Mouse (Mus musculus) right cerebral cortex, adult 18-20 months (tissue): Measurements from ENCODE around the gene Cog5.

Source experiments
- DNase-seq: peaks from one replicate; pipeline ENCODE4 v3.0.0; 2022; ENCODE audit warnings: mixed read lengths

Cog5 gene

DNA sequence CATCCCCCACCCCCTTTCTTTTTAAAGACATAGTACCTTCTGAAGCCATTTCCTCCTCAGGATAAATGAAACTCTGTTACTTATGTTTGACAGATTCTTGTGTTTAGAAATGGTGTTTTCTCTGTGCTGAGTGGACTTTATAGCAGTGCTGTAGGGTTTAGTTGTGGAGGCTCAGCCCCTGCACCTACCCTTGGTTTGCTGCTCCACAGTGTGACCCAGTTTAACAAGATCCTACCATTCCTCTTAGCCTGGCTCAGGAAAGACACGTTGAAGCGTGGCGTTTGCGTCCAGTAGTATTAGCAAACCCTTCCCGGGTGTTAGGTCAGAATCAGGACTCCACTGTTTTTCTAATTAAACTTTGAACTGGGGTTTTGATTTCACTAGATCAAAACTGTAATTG is 241.6 kb downstream of the Cog5 start:
- DNase-seq, result no peak

DNA sequence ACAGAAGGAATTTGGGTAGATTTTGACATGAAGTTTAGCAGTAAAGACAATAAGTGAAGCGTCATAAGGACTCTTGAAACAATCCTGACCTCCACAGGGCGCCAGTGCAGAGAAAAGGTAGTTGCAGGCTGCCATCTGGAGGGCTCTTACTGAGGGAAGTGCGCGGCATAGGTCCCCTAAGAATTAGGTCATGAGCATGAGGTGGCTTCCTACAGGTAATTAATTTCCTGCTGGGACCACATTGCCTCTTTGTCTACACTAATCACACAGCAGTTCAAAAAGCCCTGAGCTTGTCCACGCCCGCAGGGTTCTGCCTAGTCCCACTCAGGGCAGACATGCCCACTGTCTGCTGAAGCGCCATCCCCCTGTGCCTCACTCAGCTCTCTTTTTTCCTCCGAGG is 242.3 kb downstream of the Cog5 start:
- DNase-seq, result no peak

DNA sequence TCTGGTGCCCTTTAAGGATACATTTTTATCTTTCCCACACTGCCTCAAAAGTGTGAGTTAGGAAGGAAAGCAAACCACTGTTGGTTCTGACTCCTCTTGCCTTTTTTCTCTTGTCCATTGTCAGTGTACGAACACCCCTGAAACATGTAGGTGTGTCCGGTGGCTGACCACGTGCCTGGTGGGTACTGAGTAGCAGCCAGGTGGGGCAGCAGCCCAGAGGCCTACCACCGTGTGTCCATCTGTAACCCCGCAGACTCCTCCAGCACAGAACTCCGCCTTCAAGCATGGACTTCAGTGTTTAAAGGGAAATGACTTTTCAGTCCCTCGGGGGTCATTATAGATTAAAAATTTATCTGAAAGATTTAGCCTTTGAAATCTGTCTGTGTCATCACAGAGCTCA is 242.8 kb downstream of the Cog5 start:
- no peak for DNase-seq

DNA sequence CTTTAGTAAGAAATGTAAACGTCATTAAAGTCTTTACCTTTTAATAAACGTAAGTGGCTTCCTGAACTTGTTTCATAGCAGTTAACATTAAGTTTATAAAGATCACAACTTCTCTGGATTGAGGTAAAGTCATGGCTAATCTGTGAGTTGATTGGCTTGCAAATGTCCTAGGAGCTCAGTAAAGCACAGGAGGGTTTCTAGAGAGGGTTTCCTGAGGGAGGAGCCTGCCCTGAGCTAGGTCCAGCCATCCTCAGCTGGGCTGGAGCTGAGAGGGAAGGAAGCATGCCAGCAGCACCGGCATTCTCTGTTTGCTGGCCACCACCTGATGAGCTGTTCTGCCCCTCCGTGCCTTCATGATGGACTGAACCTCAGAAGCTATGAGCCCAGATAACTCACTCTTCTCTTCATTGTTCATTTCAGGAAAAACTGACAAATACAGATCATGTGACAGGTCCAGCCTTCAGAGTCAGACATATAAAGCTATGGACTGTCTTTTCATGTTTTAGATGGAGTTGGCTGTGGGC is 245.8 kb downstream of the Cog5 start:
- no peak for DNase-seq

DNA sequence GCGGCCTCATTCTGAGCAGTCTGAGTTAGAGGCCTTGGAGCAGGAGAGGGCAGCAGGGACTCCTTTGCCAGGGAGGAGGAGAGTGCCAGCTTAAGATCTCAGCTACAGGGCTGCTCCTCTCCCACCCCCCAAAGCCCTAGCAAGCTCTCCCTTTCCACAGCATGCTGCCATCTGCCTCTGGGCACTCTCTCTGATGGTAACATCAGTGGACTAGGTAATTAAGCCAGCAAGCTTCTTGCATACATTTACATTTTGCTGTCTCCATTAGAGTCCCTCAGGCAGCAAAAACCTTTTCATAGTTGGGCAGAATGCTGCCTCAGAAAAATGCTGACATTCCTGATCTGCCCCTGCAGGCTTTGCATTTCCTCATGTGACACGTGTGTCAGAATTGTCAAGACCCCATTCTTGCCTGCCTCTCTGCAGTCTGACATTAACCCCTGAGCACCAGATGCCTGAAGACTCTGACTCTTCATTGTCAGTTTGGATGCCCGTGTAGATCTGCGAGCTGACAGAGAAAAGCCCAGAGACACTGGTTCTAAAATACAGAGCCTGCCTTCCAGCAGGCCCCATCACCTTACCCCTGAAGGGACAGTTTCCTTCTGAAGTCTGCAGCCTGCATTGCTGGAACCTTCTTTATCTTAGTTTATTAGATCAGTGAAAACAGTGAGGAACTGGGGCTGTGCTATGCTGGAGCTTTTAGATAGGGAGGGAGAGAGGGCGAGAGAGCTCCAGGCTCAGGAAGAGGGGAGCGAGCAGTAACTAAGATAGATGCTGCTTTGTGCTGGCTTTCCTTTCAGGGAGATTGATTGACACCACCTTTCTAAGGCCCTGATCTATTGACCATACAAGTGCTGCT is 251.3 kb downstream of the Cog5 start:
- DNase-seq, result no peak

DNA sequence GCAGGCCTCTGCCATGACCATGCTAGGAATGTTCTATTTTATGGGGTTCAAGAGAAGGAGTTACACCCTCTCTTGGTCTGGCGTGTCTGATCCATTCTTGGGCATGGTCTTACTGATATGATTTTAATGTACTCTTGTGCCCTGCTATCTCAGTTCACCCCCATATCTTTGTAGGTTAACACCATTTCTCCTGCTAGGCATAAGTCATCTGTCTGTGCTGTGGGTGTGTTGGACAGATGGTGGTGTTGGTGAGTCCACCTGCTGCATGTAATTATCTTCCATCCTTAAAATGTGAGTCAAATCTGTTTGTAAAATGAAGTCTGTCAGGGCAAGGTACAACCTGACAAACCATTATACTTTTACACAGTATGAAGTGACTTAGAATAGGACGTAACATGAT is 252.8 kb downstream of the Cog5 start:
- DNase-seq, result no peak

DNA sequence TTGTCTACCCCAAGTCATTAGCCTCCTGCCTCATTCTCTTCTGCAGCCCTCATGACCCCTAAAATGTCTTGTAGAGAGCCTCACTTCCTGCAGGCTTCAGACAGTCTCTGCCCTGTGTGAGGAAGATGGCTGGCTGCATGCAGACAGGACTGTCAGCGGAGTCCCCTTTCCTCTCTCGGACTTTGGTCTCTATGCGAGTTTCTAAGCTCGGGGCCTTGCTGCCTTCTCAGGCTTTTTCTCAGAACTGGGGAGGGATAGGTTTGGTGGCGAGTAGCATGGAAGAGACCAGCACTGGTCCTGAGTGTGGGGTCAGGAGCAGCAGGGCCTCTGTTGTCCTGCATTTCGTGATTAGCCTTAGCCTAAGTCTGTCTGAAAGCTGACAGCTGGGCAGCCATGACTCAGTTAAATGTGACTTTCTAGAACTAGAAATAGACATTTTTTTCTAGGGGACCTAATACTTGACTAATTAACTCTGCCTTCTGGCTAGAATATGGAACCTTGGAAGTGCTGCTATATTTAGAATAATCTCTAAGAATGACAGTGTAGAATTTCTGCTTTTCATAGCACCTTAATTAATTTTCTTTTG is 258.4 kb downstream of the Cog5 start:
- DNase-seq, result no peak

DNA sequence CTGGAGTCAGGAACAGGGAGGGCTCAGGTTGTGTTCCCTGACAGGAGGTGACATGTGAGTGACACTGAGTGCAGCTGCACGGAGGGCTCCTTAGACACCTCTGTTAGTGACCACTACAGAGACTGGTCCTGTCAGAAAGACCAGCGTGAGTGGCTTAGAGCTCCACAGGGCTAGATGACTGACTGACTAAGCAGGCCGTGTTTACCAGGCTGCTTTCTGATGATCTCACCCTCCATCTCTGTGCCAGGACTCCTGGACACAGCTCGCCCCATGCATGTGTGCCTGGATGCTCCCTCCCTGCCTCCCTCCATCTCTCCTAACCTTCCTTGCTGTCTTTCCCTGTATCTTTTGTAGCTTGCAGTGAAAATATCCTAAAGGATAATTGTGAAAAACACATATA is 258.9 kb downstream of the Cog5 start:
- DNase-seq, result no peak

DNA sequence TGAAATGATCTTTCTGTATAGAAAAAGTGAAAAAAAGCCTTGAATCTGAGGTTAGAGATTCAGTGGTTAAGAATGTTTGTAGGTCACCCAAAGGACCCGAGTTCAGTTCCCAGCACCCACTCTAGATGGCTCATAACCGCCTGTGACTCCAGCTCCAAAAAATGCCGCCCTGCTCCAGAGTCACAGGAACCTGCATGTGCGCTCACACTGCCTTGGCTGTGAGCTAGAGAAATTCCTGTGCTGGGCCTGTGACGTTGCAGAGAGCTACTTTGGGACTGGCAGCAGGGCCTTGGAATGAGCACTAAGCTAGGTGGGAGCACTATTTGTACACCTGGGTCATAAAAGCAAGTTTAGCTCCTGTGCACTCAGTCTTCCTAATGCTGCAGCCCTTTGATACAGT is 262.0 kb downstream of the Cog5 start:
- DNase-seq, result no peak

DNA sequence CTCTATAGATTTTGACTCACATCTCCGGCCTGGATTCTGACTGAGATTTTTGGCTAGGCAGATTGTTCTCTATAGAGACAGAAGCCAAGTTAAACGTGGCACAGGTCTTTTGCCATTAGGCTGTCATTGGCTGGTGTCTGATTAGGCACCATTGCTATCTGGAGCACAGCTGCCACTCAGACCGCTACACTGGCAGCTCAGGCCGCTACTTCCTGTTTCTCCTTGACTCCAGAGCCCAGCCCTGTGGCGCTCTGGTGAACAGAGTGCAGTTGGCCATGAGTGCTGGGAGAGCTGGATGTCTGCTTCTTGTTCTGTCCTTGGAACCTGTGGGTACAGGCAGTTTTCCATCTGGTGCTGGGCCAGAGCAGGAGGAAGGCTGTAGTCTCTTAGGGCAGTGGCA is 262.6 kb downstream of the Cog5 start:
- no peak for DNase-seq

DNA sequence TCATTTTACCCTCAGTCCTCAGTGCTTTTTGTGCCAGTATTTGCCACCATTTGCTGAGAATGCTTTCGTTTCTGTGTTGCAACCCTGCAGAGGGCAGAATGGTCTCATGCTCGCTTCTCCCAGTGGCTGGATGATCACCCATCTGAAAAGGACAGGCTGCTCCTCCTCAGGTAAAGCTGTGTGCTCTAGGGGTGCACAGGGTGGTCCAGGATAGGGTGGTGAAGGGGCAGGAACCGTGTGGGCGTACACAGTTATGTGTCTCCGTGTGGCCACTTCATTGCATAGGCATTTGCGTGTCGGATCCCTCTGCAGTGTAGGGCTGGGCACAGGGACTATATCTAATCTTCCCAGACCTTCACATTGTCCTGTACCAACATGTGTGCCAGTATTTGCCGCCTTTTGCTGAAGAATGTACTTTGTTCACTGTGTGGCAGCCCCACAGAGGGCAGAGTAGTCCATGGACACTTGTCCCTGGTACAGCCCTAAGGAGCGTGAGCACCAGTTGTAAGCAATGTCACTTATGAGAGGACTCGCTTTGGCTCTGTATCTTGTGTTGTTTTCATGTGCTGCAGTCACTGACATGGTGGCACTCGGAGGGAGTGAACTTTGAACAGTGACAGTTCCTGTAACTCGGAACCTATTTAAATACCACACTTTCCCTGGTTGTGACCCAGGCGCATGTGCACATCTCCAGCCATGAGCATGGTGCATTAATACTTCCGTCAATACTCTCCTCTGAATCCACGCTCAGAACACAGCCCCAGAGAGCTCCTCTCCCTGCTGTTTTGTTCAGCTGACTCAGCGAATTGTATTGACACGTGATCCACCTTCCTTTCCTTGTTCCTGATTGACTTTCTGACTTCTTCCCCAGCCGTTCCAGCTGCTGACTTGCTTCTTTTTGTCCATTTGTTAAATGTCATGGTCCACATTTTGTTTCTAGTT is 266.1 kb downstream of the Cog5 start:
- no peak for DNase-seq

DNA sequence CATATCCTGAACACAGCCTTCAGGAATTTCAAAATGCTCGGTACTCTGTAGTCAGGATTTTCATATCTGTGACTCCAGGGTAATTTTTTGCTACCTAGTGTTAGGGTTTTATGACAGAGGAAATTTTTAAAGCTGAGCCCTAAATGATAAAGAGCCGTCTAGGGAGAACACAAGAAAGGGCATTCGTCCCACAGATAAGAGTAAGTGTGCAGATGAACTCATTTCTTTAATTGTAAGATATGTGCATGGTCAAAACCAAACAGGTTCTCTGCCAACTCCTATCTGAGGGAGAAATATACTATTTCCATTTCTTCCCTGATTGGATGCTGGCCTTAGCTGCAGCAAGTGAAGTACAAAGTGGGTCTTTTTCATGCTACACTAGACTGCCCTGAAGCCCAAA is 269.5 kb downstream of the Cog5 start:
- DNase-seq, result no peak

DNA sequence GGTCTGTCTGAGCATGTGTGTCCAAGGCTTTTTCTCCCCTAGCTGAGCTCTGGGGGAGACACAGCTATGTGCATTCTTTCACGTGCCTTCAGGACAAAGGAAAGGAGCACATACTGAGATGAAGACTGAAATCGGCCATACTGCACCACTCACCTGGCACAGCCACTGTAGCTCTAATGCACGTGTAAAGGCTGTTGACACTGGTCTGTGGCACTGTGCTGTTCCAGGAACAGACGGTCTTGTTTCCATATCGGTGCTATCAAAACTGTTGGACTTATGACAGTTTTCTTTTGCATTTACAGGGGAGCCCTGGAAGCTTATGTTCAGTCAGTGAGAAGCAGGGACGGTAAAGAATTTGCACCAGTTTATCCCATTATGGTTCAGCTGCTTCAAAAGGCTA is 270.7 kb downstream of the Cog5 start:
- DNase-seq, result no peak

DNA sequence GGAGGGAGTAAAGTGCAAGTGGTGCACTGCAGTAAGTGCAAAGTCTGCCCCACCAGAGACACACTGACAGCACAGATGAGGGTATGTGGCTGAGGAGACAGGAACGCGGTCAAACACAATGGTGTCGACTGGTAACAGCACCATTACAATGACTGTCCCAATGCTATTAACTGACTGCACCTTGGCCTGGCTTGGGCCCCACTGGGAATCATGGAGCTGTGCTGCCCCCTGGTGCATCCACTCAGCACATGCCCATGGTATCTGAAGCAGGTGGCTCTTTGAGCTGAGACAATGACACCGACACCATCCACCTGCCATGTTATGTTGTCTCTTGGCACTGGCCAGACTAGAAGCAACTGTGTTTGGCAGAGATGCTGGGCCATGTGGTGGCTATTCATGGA is 272.0 kb downstream of the Cog5 start:
- DNase-seq, result peak; percentile 76

DNA sequence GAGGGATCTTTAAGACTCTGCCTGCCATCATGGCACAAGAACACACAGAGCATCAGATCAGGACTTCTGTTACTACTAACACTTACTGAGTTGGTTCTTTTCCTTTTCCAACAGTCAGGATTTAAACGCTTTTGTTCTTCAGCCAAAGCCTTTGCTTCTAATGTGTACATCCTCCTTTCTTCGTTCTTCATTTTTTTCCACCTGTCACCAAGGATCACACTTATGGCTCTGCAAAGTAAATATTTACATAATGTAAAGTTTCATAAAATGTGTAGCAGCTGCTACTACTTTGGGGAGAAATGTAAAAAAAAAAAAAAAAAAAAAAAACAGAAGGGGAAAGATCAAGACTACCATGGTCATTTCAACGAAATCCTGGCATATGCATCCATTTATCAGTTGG is 273.8 kb downstream of the Cog5 start:
- no peak for DNase-seq

DNA sequence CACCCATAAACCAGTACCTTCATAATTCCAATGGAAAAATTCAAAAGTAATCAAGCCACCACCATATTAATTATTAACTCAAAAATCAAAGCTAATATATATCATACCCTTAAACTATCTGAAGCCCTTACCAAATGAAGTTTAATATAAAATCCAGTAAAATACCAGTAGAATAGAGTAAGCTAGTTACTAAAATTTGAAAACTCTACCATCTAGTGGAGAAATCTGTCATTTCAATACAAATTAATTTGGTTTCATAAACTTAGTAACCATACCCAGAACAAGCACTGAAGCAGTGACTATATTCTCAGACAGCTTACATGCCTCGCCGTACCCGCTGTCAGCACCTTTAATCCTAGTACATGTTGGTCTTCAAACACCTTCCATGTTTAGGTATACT is 277.1 kb downstream of the Cog5 start:
- DNase-seq, result no peak

DNA sequence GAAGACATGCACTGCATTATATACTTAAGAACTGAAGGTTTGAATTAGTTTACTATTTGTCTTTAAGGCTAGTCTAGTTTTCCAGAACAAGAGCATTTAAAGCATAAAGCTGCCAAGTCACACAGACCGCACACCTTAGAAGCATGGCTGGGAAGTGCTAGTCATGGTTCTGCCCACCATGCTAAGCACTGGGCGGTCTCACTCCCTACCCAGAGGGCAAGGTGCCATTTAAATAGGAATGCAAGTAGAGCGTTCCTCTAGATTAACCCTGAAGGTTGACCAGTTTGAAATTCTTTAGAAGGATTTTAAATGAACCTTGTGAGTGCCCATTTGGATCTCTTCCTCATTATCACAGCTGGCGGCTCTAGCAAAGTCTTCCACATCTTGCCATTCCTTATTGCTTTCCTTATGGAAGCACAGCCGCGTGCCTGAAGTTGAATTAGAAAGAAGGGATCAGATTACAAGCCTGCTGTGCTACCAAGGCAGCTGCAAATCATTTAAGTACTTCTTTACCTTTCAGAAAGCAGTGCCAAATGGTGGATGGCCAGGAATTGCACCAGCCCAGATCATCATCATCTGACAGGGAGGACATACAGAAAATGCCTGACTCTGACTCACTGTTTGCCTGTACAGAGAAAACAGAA is 282.1 kb downstream of the Cog5 start:
- no peak for DNase-seq

DNA sequence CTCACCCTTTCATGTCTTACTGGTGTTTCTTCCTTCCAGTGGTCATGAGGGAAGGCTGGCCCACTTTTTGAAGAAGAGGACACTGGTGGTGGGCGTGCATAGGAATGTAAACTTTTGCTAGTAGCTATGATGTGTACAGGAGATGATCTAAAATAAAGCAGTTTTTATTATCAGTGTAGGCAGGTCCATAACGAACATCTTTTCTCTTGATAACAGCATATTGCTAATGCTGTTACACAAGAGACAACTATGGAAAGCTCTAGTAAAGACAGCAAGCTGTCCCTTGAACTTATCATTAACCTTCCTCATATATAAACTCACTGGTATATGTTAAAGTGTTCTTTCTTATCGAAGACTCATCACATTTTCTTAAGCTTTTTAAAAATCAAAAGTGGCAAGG is 282.9 kb downstream of the Cog5 start:
- DNase-seq, result no peak

DNA sequence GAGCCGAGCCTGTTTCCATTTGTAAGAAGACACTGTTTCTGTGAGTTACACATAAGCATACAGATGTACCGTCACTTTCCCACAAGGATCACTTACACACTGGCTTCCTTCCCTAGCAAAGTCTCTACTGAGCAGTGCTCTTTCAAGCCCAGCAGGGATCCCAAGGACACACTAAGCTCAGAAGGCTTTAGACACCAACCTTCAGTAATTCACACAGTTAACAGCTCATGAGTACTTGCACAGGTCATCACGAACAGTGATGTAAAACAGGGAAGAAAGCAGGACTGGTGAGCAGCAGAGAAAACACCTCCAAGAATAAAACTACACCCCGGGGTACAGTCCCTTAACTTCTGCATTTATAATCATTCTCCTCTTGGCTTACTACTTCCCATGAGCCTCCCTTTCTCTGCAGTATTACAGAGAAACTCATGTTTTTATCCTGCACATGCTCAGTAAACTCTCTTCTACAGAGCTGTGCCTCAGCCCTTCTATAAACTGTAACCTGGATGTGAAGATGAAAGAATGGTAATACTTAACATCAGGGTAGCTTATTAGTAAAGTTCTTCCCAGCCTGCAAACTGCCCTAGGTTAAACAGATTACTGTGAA is 283.8 kb downstream of the Cog5 start:
- no peak for DNase-seq

DNA sequence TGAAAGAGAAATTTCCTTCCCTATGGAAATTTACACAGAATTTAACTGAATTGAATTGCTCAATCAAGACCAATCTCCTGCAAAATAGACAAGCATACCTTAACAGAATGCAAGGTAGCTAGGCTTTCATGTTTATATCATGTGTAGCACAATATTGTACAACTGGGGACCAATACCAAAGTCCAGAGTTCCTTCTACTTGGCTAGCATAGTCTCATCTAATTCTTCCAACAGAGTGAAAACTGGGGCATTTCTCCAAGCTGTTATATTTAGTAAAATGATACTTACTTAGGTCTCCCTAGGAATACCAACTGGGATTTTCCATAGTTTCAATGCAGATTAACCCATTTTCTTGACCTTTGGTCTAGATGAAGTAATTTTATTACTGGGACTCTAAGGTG is 284.4 kb downstream of the Cog5 start:
- no peak for DNase-seq

DNA sequence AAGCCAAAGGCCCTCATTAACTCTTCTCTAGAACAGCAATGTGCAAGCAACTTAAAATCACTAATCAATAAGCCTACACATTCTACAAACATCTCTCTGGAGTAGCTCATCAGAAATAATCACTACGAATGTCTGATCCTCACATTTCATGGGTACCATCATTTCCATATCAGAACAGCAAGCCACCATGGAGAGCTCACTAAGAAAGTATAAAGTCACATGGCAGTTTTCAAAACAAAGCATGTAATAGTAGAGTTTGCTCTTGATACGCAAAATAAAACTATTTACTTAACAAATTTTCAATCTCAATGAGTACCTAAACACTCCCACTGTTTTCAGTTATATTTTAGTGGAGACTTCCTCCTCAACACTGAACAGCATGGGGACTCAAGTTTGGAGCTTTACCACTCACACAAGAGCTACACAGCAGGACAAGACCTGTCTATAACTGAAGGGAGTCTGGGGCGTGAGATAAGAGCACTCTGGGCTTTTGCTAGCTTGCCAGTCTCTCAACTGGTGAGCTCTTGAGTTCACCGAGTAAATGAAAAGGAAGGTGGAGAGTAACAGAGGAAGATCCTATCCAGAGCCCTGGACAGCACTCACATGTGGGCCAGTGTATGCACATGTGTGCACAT is 288.5 kb downstream of the Cog5 start:
- no peak for DNase-seq

DNA sequence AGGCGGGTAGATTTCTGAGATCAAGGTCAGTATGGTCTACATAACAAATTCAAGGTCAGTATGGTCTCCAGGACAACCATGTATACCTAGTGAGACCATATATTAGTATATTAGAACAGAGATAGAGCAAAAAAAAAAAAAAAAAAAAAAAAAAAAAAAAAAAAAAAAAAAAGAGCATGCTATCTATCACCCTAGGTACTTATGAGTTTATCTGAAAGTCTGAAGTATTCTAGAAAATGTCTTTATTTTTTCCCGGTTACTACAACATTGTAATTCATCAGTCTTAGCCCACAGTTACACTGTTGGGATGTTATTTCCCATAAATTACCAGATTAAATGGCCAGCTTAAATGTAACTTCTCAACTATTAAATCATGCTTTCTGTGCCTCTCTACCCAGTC is 289.7 kb downstream of the Cog5 start:
- no peak for DNase-seq
